Mouse (Mus musculus) bone marrow macrophage, adult 2 months (primary cell): ENCODE data around the gene C1ra.

Experiments used
- CTCF ChIP-seq: IDR thresholded peaks from 2 replicates; pipeline ENCODE4 v1.5.1; 2012; ENCODE audit warnings: low read depth, mild to moderate bottlenecking, low read length, moderate library complexity
- POLR2A ChIP-seq: IDR thresholded peaks from 2 replicates; pipeline ENCODE4 v1.6.1; 2012; ENCODE audit warnings: mild to moderate bottlenecking, low read depth, low read length, borderline replicate concordance

DNA sequence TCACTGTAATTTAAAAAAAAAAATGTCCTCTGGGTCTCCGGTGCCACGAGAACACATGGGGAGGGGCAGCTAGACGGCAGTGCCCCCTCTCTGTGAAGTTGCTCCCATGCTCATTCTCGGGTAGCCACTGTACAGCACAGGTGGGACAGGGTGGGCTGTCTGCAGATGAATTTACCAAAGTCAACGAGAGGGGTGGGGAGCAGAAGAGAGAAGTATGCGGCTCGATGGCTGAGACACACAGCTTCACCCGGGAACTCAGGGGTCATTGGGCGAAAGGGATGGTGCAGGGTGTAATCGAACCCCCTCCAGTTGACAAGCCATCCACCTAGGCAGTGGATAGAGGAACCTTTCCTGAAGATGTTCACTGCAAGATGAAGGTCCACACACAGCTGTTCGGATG lies 35.4 kb upstream of the C1ra start:
- no peak for TF ChIP-seq POLR2A
- no peak for TF ChIP-seq CTCF
